Comparison of ENCODE assay signal across 8 mouse cellular contexts in the genomic region with DNA sequence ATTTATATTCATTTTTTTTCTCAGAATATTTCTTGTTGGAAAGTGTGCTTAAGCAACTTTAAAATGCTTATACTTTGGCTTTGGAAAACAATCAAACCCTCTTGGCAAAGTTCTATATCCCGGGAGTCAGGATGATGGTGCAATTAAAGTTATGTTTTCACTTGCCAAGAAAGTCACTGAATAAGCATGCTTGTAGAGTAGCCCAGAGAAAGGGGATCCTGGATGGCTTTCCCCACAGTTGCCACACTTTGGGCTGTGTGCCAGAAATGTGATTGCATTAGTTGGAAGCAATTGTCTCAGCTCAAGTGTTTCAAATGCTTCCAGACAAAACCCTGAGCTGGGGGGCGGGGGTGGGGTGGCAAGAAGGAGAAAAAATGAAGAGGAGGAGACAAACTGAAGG. TPM values are rescaled to one million over a fixed set of nuclear protein-coding genes. Genes with fewer than 3 reads are reported as not detected.
A peak's percentile ranks its signal among the peaks of the same experiment; 100 is the strongest.
DNase-seq lines count a peak whose midpoint lies in the region; ATAC-seq lines count a peak whose summit lies in the region.
"Had no signal": no experiment of that assay in that cellular context is flagged by ENCODE, and none has a peak within 500 bp of the region (broad histone marks: within the 10 kb centered on the region; RNA-seq: fewer than 3 reads in every experiment).

No protein-coding gene starts in this region.

- H3K27ac ChIP-seq in limb, embryonic 13.5 days = no peak overlapping the region
- H3K27ac ChIP-seq in limb, embryonic 10.5 days = no peak overlapping the region

- H3K9ac ChIP-seq in limb, embryonic 13.5 days = no peak overlapping the region

- H3K36me3 ChIP-seq in limb, embryonic 13.5 days = no peaks in the 10 kb centered on the region
- H3K36me3 ChIP-seq in limb, embryonic 10.5 days = no peaks in the 10 kb centered on the region

- H3K9me3 ChIP-seq in limb, embryonic 13.5 days = no peaks in the 10 kb centered on the region
- no peaks in the 10 kb centered on the region for H3K9me3 ChIP-seq in limb, embryonic 10.5 days (replicated peaks)

- no peaks in the 10 kb centered on the region for H3K4me1 ChIP-seq in limb, embryonic 13.5 days
- no peaks in the 10 kb centered on the region for H3K4me1 ChIP-seq in limb, embryonic 10.5 days

- no peak overlapping the region for H3K4me2 ChIP-seq in limb, embryonic 13.5 days (replicated peaks)

- no peak for DNase-seq in limb, embryonic 10.5 days (ENCODE audit: low spot score)
- DNase-seq in adrenal gland, postnatal 14 days = peak; percentile 45
- DNase-seq in gastrocnemius, postnatal 10 days = peak; percentile 11
- DNase-seq in lung, postnatal 14 days = peak; percentile 69
- no peak for DNase-seq in embryo, embryonic 10 days (ENCODE audit: low spot score)
- DNase-seq: cerebellum, adult 18-20 months had no signal

- 44% methylated on average over 2 of the region's 2 CpGs for WGBS in limb, embryonic 13.5 days
- 81% methylated on average over 2 of the region's 2 CpGs for WGBS in limb, embryonic 10.5 days

- H3K4me3 ChIP-seq in limb, embryonic 13.5 days = no peak overlapping the region
- H3K4me3 ChIP-seq in limb, embryonic 10.5 days = no peak overlapping the region

- peak; percentile 57; the same call in 1 of the 2 replicates for ATAC-seq in limb, embryonic 13.5 days (ENCODE audit: low FRiP score, low read depth)
- no peak for ATAC-seq in CD4-positive, CD25-positive, alpha-beta regulatory T cell, adult 4 months

- no peaks in the 10 kb centered on the region for H3K27me3 ChIP-seq in limb, embryonic 13.5 days
- peaks cover 10% of the 10 kb centered on the region; the same call in 1 of the 2 replicates for H3K27me3 ChIP-seq in limb, embryonic 10.5 days (ENCODE audit: low read depth, poor library complexity, severe bottlenecking)

RNA-seq across cellular contexts. Expression of gene Lpar4, which starts 43.9 kb away (rescaled TPM):
- 45.1 and 47.7 TPM in 2 replicates for polyA plus RNA-seq in limb, embryonic 13.5 days (2015; fragmentation: Nextera tagmentation; extraction: Ambion mirVana)
- 15.9 and 23.3 TPM in 2 replicates for polyA plus RNA-seq in limb, embryonic 10.5 days (2016; fragmentation: Nextera tagmentation; extraction: Ambion mirVana)
- total RNA-seq in adrenal gland, postnatal 14 days (2021) = 3.7 and 4.9 TPM in 2 replicates
- 10 to 100 TPM; 10.4 to 11.4 TPM for total RNA-seq in gastrocnemius, postnatal 10 days (2021)
- not detected for polyA plus RNA-seq in CD4-positive, CD25-positive, alpha-beta regulatory T cell, adult 4 months (2017; shearing (Covaris generic))

Comparison
In these comparisons a context has a peak if more than half of its experiments do, and no peak if none do; other contexts are left out.
1. DNase-seq: peak in adrenal gland, postnatal 14 days (single experiment), gastrocnemius, postnatal 10 days (single experiment) and lung, postnatal 14 days (single experiment); none in limb, embryonic 10.5 days (single experiment) and embryo, embryonic 10 days (single experiment).
2. RNA of gene Lpar4, which starts 43.9 kb away (polyA plus RNA-seq): 45.1 to 47.7 TPM in limb, embryonic 13.5 days and 15.9 to 23.3 TPM in limb, embryonic 10.5 days; not detected in CD4-positive, CD25-positive, alpha-beta regulatory T cell, adult 4 months; every median in the first group is over 10 times any median in the second.